Comparison of ENCODE assay signal across 28 mouse cellular contexts in the genomic region with DNA sequence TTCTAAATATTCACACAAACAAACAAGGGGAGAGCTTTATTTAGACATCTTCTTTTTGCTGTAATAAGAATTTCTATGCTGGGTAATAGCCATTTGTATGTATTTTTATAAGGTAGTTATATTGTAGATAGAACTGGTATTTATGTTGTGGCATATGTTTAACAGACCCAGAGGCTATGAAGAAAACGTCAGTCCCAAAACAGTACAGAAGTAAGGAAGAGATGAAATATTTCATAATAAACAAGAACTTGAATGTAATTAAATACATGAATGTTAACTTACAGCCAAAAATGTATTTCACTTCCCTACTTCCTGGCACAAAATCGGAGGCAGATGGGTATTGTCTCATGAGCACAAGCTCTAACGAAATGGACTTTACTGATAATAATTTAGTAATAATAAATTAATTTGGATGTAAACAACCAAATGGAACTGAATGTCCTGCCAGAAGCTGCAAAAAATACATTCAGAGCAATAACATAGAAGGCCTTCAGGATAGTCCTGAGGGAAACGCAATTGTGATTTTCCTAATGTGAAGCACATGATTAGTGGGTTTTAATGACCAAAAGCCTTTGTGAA.
DNase-seq lines count a peak whose midpoint lies in the region; ATAC-seq and TF ChIP-seq lines count a peak whose summit lies in the region.
"Had no signal": no experiment of that assay in that cellular context is flagged by ENCODE, and none has a peak within 500 bp of the region (broad histone marks: within the 10 kb centered on the region; RNA-seq: fewer than 3 reads in every experiment).

No protein-coding gene starts in this region.

- peak; percentile 95 for TF ChIP-seq EP300 in lung, postnatal 0 days (IDR thresholded peaks at IDR 0.05)

- no peak overlapping the region for H3K4me2 ChIP-seq in lung, postnatal 0 days (replicated peaks; ENCODE audit: low read depth, low read length)
- H3K4me2 ChIP-seq in midbrain, embryonic 16.5 days (ENCODE audit: low read length): no peak overlapping the region
- H3K4me2 ChIP-seq: embryonic facial prominence, embryonic 15.5 days; forebrain, embryonic 12.5 days; heart, embryonic 12.5 days; hindbrain, embryonic 15.5 days; limb, embryonic 12.5 days; liver, embryonic 12.5 days; neural tube, embryonic 15.5 days had no signal

- no peak overlapping the region for H3K9ac ChIP-seq in lung, postnatal 0 days (replicated peaks; ENCODE audit: low read depth)
- H3K9ac ChIP-seq in midbrain, embryonic 16.5 days (ENCODE audit: low read depth, low read length): no peak overlapping the region
- H3K9ac ChIP-seq: embryonic facial prominence, embryonic 15.5 days; forebrain, embryonic 12.5 days; forebrain, postnatal 0 days; heart, embryonic 12.5 days; hindbrain, embryonic 15.5 days; limb, embryonic 12.5 days; liver, embryonic 12.5 days; liver, postnatal 0 days; neural tube, embryonic 15.5 days had no signal

- WGBS in lung, postnatal 0 days: 55% methylated on average over 4 of the region's 4 CpGs
- WGBS in midbrain, embryonic 16.5 days: 88% methylated on average over 4 of the region's 4 CpGs

- H3K27me3 ChIP-seq in lung, postnatal 0 days (replicated peaks; ENCODE audit: insufficient read depth, low read length): no peaks in the 10 kb centered on the region
- no peaks in the 10 kb centered on the region for H3K27me3 ChIP-seq in midbrain, embryonic 16.5 days (ENCODE audit: control insufficient read depth, insufficient read depth, low read depth, low read length)
- H3K27me3 ChIP-seq: embryonic facial prominence, embryonic 15.5 days; forebrain, embryonic 12.5 days; heart, embryonic 12.5 days; hindbrain, embryonic 15.5 days; limb, embryonic 12.5 days; liver, embryonic 12.5 days; neural tube, embryonic 15.5 days had no signal

- no peak overlapping the region for H3K4me3 ChIP-seq in lung, postnatal 0 days (ENCODE audit: low read depth, low read length)
- H3K4me3 ChIP-seq in midbrain, embryonic 16.5 days (ENCODE audit: low read depth, low read length): no peak overlapping the region
- H3K4me3 ChIP-seq: embryonic facial prominence, embryonic 15.5 days; forebrain, embryonic 12.5 days; heart, adult 2 months; heart, embryonic 12.5 days; hindbrain, embryonic 10.5 days; hindbrain, embryonic 15.5 days; limb, embryonic 12.5 days; liver, embryonic 12.5 days; neural tube, embryonic 15.5 days had no signal

- peak; percentile 82 for ATAC-seq in lung, postnatal 0 days
- ATAC-seq in midbrain, embryonic 16.5 days: no peak
- ATAC-seq: inflammation-experienced regulatory T-cells, adult 6 months; liver, embryonic 12.5 days; liver, postnatal 0 days had no signal

- H3K27ac ChIP-seq in lung, postnatal 0 days (ENCODE audit: low read length): no peak overlapping the region
- H3K27ac ChIP-seq in midbrain, embryonic 16.5 days (ENCODE audit: low read length): no peak overlapping the region
- H3K27ac ChIP-seq: embryonic facial prominence, embryonic 15.5 days; forebrain, embryonic 12.5 days; heart, adult 2 months; hindbrain, embryonic 10.5 days; hindbrain, embryonic 15.5 days; limb, embryonic 12.5 days; liver, embryonic 12.5 days; neural tube, embryonic 15.5 days had no signal

- H3K4me1 ChIP-seq in lung, postnatal 0 days (ENCODE audit: insufficient read depth, low read depth, low read length): no peaks in the 10 kb centered on the region
- no peaks in the 10 kb centered on the region for H3K4me1 ChIP-seq in midbrain, embryonic 16.5 days (ENCODE audit: control insufficient read depth, insufficient read depth, low read length)
- H3K4me1 ChIP-seq: embryonic facial prominence, embryonic 15.5 days; forebrain, embryonic 12.5 days; heart, embryonic 12.5 days; hindbrain, embryonic 10.5 days; hindbrain, embryonic 15.5 days; limb, embryonic 12.5 days; liver, embryonic 12.5 days; neural tube, embryonic 15.5 days had no signal

- TF ChIP-seq CTCF in lung, postnatal 0 days (IDR thresholded peaks at IDR 0.05): no peak

- no peaks in the 10 kb centered on the region for H3K36me3 ChIP-seq in lung, postnatal 0 days (ENCODE audit: insufficient read depth, low read length)
- H3K36me3 ChIP-seq in midbrain, embryonic 16.5 days (ENCODE audit: control insufficient read depth, insufficient read depth, low read length): no peaks in the 10 kb centered on the region
- H3K36me3 ChIP-seq: embryonic facial prominence, embryonic 15.5 days; forebrain, embryonic 12.5 days; heart, embryonic 12.5 days; hindbrain, embryonic 10.5 days; hindbrain, embryonic 15.5 days; limb, embryonic 12.5 days; liver, embryonic 12.5 days; neural tube, embryonic 15.5 days had no signal

- no peaks in the 10 kb centered on the region for H3K9me3 ChIP-seq in lung, postnatal 0 days (ENCODE audit: low read length)
- no peaks in the 10 kb centered on the region for H3K9me3 ChIP-seq in midbrain, embryonic 16.5 days (replicated peaks; ENCODE audit: control insufficient read depth, low read length, poor library complexity, severe bottlenecking)
- H3K9me3 ChIP-seq: embryonic facial prominence, embryonic 15.5 days; forebrain, embryonic 12.5 days; heart, embryonic 12.5 days; hindbrain, embryonic 10.5 days; hindbrain, embryonic 15.5 days; limb, embryonic 12.5 days; liver, embryonic 12.5 days; neural tube, embryonic 15.5 days had no signal

- peak; percentile 34 for DNase-seq in cerebellum, adult 9-10 months
- no peak for DNase-seq in cerebellum, adult 8-10 months
- DNase-seq in kidney, postnatal 14 days: peak; percentile 2
- no peak for DNase-seq in kidney, postnatal 10 days
- peak; percentile 87 for DNase-seq in lung, postnatal 0 days (ENCODE audit: low spot score)
- DNase-seq in lung, postnatal 4 days: no peak
- no peak for DNase-seq in heart, postnatal 4 days
- DNase-seq: adrenal gland, postnatal 25 days; heart, adult 2 months; kidney, adult 2 months; kidney, postnatal 25 days; liver, postnatal 0 days; midbrain, embryonic 14.5 days; retina, postnatal 1 day; right cerebral cortex, postnatal 14 days; thymus, adult 18-20 months; thymus, postnatal 25 days had no signal

Comparison
In these comparisons a context has a peak if more than half of its experiments do, and no peak if none do; other contexts are left out.
1. DNase-seq: peak in cerebellum, adult 9-10 months (single experiment), kidney, postnatal 14 days (single experiment) and lung, postnatal 0 days (single experiment); none in cerebellum, adult 8-10 months (single experiment), kidney, postnatal 10 days (single experiment), lung, postnatal 4 days (0 of 2) and heart, postnatal 4 days (single experiment).